Mouse (Mus musculus) MEL (cell line): Measurements from ENCODE around the gene Ube2q2. TPM values are rescaled to one million over a fixed set of nuclear protein-coding genes. Genes with fewer than 3 reads are reported as not detected.

Experiments used
- DNase-seq: peaks from one replicate; pipeline ENCODE4 v3.0.0; 2011; ENCODE audit warnings: low read depth, low spot score
- H3K27ac ChIP-seq: 2 replicates; pipeline ENCODE4 v1.5.1; 2012; ENCODE audit warnings: low read depth, mild to moderate bottlenecking, control low read depth, low read length, moderate library complexity; ENCODE audit not compliant: control insufficient read depth
- H3K27me3 ChIP-seq, 2 experiments: fragments of 150-350 bp in 1 of 2; sonication (generic) in 1 of 2; 2 replicates each; pipeline ENCODE4 v1.6.1; 2012; ENCODE audit warnings: low read length in 2 of 2, mild to moderate bottlenecking in 2 of 2, improper control_type of control experiment in 1 of 2, moderate library complexity in 1 of 2; ENCODE audit not compliant: insufficient read depth in 2 of 2, control insufficient read depth in 1 of 2
- H3K36me3 ChIP-seq, 2 experiments: 2 replicates each; pipeline ENCODE4 v1.6.1; 2012 to 2014; ENCODE audit warnings: low read length in 2 of 2, improper control_type of control experiment in 1 of 2, inconsistent platforms in 1 of 2, mild to moderate bottlenecking in 1 of 2; ENCODE audit not compliant: insufficient read depth in 2 of 2, control insufficient read depth in 1 of 2
- H3K4me1 ChIP-seq, 2 experiments: fragments of 150-350 bp in 1 of 2; sonication (generic) in 1 of 2; 2 replicates each; pipeline ENCODE4 v1.6.1; 2012; ENCODE audit warnings: low read length in 2 of 2, improper control_type of control experiment in 1 of 2, mild to moderate bottlenecking in 1 of 2; ENCODE audit not compliant: insufficient read depth in 2 of 2, control insufficient read depth in 1 of 2
- H3K4me3 ChIP-seq, 2 experiments: fragments of 150-350 bp in 1 of 2; sonication (generic) in 1 of 2; 2 replicates each; pipeline ENCODE4 v1.5.1; 2012; ENCODE audit warnings: low read depth in 2 of 2, low read length in 2 of 2, mild to moderate bottlenecking in 2 of 2, moderate library complexity in 2 of 2, control low read depth in 1 of 2, improper control_type of control experiment in 1 of 2; ENCODE audit not compliant: control insufficient read depth in 1 of 2, insufficient read depth in 1 of 2
- H3K79me2 ChIP-seq: 2 replicates; pipeline ENCODE4 v1.6.1; 2012; ENCODE audit warnings: mild to moderate bottlenecking, low read length, moderate library complexity; ENCODE audit not compliant: control insufficient read depth, poor library complexity, insufficient read depth
- H3K9ac ChIP-seq: 2 replicates; pipeline ENCODE4 v1.6.1; 2012; ENCODE audit warnings: low read depth, mild to moderate bottlenecking, control low read depth, low read length, moderate library complexity; ENCODE audit not compliant: control insufficient read depth, poor library complexity, severe bottlenecking
- H3K9me3 ChIP-seq: fragments of 150-350 bp; sonication (generic); replicated peaks from 2 replicates; pipeline ENCODE4 v1.6.1; 2012; ENCODE audit warnings: mild to moderate bottlenecking, low read length, improper control_type of control experiment, moderate library complexity; ENCODE audit not compliant: insufficient read depth
- CHD1 ChIP-seq: IDR thresholded peaks from 2 replicates; pipeline ENCODE4 v1.6.1; 2012; ENCODE audit warnings: low read depth, mild to moderate bottlenecking, inconsistent platforms, low read length, improper control_type of control experiment
- ELF1 ChIP-seq: IDR thresholded peaks from 2 replicates; pipeline ENCODE4 v1.6.1; 2014; ENCODE audit warnings: low read depth, mild to moderate bottlenecking, inconsistent platforms, low read length, improper control_type of control experiment, moderate library complexity
- JUND ChIP-seq: IDR thresholded peaks from 2 replicates; pipeline ENCODE4 v1.6.1; 2011; ENCODE audit warnings: low read depth, mild to moderate bottlenecking, improper control_type of control experiment, low read length
- MAX ChIP-seq: IDR thresholded peaks from 2 replicates; pipeline ENCODE4 v1.6.1; 2011; ENCODE audit warnings: low read length, improper control_type of control experiment
- MAZ ChIP-seq: IDR thresholded peaks from 2 replicates; pipeline ENCODE4 v1.6.1; 2012; ENCODE audit warnings: low read depth, mild to moderate bottlenecking, inconsistent platforms, low read length, improper control_type of control experiment
- MEF2A ChIP-seq: IDR thresholded peaks from 2 replicates; pipeline ENCODE4 v1.6.1; 2014; ENCODE audit warnings: low read depth, mild to moderate bottlenecking, inconsistent platforms, low read length, improper control_type of control experiment; ENCODE audit not compliant: poor library complexity, insufficient replicate concordance, severe bottlenecking; ENCODE audit errors: extremely low read depth
- MXI1 ChIP-seq: IDR thresholded peaks from 2 replicates; pipeline ENCODE4 v1.6.1; 2011; ENCODE audit warnings: mild to moderate bottlenecking, low read depth, low read length, improper control_type of control experiment
- POLR2AphosphoS2 ChIP-seq: IDR thresholded peaks from 2 replicates; pipeline ENCODE4 v1.6.1; 2011; ENCODE audit warnings: low read length, improper control_type of control experiment
- POLR2AphosphoS5 ChIP-seq: IDR thresholded peaks from 2 replicates; pipeline ENCODE4 v1.6.1; 2012; ENCODE audit warnings: low read depth, borderline replicate concordance, mild to moderate bottlenecking, inconsistent platforms, low read length, moderate library complexity, mixed read lengths
- TBP ChIP-seq: IDR thresholded peaks from 2 replicates; pipeline ENCODE4 v1.8.0; 2011; ENCODE audit warnings: low read depth, low read length, improper control_type of control experiment
- ZC3H11A ChIP-seq: IDR thresholded peaks from 2 replicates; pipeline ENCODE4 v1.6.1; 2012; ENCODE audit warnings: low read depth, mild to moderate bottlenecking, inconsistent platforms, low read length, improper control_type of control experiment
- ZKSCAN1 ChIP-seq: IDR thresholded peaks from 2 replicates; pipeline ENCODE4 v1.6.1; 2012; ENCODE audit warnings: low read depth, mild to moderate bottlenecking, inconsistent platforms, low read length, improper control_type of control experiment, moderate library complexity
- polyA plus RNA-seq, 2 experiments: library from polyadenylated mRNA; stranded (reverse) in 1 of 2; unstranded in 1 of 2; fragments of >175 nt in 1 of 2; fragments of >200 nt in 1 of 2; gene quantifications; 2 replicates each; pipeline versions ENCODE4 v1.2.1 to v1.2.4; 2012; ENCODE audit warnings: low replicate concordance in 2 of 2, low read depth in 1 of 2; ENCODE audit not compliant: insufficient read length in 2 of 2, insufficient read depth in 1 of 2, missing spikeins in 1 of 2
- total RNA-seq: library from RNA; depleted of rRNA; stranded (reverse); fragments of 300-350 nt; gene quantifications from 2 replicates; pipeline ENCODE4 v1.2.3, GENCODE M21; 2012

Gene Ube2q2
- total and polyA plus RNA-seq, 3 experiments = 21.7 to 23.6 TPM; not detected in 1

DNA sequence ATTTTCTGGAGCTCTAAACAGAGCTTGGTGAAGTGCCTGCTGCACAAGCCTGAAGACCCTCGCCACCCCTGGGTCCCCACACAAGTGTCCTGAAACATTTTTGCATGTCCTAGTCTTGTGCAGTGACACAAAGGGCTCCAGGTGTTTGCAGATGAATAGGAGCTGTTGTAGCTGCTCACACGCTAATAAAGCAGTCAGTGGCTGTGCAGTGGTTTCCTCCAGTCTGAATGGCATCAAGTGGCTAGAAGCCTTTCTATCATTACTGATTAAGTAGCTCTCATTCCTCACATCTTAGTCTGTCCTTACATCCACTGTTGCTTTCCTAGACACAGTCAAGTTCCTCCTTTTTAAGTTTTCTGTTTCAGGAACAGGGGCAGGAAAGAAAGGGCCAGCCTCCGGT is 67.0 kb downstream of the Ube2q2 start:
- no peak overlapping the region for H3K27ac ChIP-seq
- no peak for DNase-seq
- H3K79me2 ChIP-seq = no peaks in the 10 kb centered on the region
- no peak for TF ChIP-seq ZKSCAN1
- no peak for TF ChIP-seq POLR2AphosphoS2
- H3K4me3 ChIP-seq = no peak overlapping the region
- H3K36me3 ChIP-seq = peaks cover 5 to 25% of the 10 kb centered on the region in 2 experiments
- no peak overlapping the region for H3K9ac ChIP-seq
- no peaks in the 10 kb centered on the region for H3K27me3 ChIP-seq
- no peaks in the 10 kb centered on the region for H3K9me3 ChIP-seq
- peaks cover 3% of the 10 kb centered on the region in 2 experiments; a peak in 2 of 4 replicates for H3K4me1 ChIP-seq

DNA sequence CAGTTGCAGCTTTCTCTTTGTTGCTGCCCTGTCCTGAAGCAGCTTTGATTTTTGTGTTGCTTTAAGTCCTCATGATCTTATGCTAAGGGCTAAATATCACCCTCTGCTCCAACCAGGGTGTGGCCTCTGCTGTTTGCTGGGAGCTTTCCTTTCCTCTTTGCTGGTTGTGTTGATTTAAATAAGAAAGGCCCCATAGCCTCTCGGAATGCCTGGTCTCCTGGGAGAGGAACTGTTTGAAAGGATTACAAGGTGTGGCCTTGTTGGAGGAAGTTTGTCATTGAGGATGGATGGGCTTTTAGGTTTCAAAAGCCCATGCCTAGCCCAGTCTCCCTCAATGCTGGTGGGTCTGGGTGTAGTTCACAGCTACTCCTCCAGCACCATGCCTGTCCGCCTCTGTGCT is 67.4 kb downstream of the Ube2q2 start:
- no peaks in the 10 kb centered on the region for H3K9me3 ChIP-seq
- no peaks in the 10 kb centered on the region for H3K79me2 ChIP-seq
- H3K27me3 ChIP-seq = no peaks in the 10 kb centered on the region
- H3K27ac ChIP-seq = no peak overlapping the region
- TF ChIP-seq ZKSCAN1 = no peak
- no peak for TF ChIP-seq TBP
- no peak for TF ChIP-seq POLR2AphosphoS5
- TF ChIP-seq CHD1 = no peak
- no peak for TF ChIP-seq MAX
- no peak for TF ChIP-seq MAZ
- H3K9ac ChIP-seq = no peak overlapping the region
- peaks cover 1 to 25% of the 10 kb centered on the region in 2 experiments; a peak in 3 of 4 replicates for H3K36me3 ChIP-seq
- DNase-seq = no peak
- H3K4me1 ChIP-seq = peaks cover 0 to 3% of the 10 kb centered on the region in 2 experiments; a peak in 1 of 4 replicates
- H3K4me3 ChIP-seq = no peak overlapping the region

DNA sequence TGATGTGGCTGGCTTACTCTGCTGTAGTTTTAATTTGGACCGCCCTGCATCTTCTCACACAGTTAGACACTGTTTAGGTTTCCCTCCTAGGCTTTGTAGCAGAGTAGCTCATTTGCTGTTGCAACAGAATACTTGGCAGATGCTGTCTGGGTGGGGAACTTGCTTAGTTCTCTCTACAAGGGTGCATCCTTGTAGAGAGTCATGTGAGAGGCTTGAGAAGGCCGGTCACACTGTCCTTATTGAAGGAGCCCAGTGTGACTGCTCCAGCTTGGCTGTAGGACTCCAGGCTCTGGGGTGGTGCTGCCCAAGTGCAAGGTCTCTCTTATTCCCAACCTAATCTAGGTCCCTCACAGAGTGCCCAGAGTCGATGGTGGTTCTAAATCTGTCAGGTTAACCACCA is 68.7 kb downstream of the Ube2q2 start:
- no peak for DNase-seq
- no peak overlapping the region for H3K4me3 ChIP-seq
- H3K27me3 ChIP-seq = no peaks in the 10 kb centered on the region
- H3K9me3 ChIP-seq = no peaks in the 10 kb centered on the region
- no peak overlapping the region for H3K9ac ChIP-seq
- peaks cover 0 to 25% of the 10 kb centered on the region in 2 experiments; a peak in 2 of 4 replicates for H3K36me3 ChIP-seq
- no peak overlapping the region for H3K27ac ChIP-seq
- TF ChIP-seq MEF2A (no peak), ELF1 (no peak), TBP (no peak), JUND (no peak), MAZ (no peak), POLR2AphosphoS5 (no peak), MXI1 (no peak), CHD1 (no peak), POLR2AphosphoS2 (no peak), ZKSCAN1 (no peak), ZC3H11A (no peak)
- no peaks in the 10 kb centered on the region for H3K4me1 ChIP-seq
- no peaks in the 10 kb centered on the region for H3K79me2 ChIP-seq
